Mouse (Mus musculus): ENCODE results near the gene Lsm3. TPM values are rescaled to one million over a fixed set of nuclear protein-coding genes. Genes with fewer than 3 reads are reported as not detected.

The Lsm3 gene
- polyA plus RNA-seq, 1 experiment from 2014 or later, result 272 TPM

DNA sequence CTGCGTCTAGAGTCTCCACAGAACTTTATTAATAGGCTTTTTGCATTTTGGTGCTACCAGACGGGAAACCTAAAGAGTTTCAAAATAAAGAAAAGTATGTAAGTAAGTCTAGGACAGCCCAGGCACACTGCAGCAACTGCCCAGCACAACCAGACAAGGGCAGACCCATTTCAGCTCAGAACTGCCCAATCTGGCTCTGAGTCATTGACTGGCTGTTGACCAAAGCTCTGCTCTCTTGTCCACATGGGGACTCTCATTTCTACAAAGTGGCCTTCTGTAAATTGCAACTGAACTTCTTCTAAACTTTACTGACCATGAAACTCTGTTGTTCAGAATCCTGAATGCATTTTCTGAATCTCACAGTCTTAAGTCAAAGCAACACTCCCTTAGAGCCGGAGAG lies 19.5 kb downstream of the Lsm3 start:
- H3K36me3 ChIP-seq, result no peaks in the 10 kb centered on the region
- no peak overlapping the region for H3K9ac ChIP-seq
- no peak for ATAC-seq (ENCODE audit: borderline replicate concordance, extremely low read depth, low FRiP score, low TSS enrichment)
- H3K4me1 ChIP-seq, result peaks cover 17% of the 10 kb centered on the region
- no peaks in the 10 kb centered on the region for H3K9me3 ChIP-seq
- H3K27ac ChIP-seq, result no peak overlapping the region
- no peak overlapping the region for H3K4me2 ChIP-seq
- no peak overlapping the region for H3K4me3 ChIP-seq
- WGBS, result 88% methylated on average over 3 of the region's 3 CpGs
- H3K27me3 ChIP-seq, result no peaks in the 10 kb centered on the region

DNA sequence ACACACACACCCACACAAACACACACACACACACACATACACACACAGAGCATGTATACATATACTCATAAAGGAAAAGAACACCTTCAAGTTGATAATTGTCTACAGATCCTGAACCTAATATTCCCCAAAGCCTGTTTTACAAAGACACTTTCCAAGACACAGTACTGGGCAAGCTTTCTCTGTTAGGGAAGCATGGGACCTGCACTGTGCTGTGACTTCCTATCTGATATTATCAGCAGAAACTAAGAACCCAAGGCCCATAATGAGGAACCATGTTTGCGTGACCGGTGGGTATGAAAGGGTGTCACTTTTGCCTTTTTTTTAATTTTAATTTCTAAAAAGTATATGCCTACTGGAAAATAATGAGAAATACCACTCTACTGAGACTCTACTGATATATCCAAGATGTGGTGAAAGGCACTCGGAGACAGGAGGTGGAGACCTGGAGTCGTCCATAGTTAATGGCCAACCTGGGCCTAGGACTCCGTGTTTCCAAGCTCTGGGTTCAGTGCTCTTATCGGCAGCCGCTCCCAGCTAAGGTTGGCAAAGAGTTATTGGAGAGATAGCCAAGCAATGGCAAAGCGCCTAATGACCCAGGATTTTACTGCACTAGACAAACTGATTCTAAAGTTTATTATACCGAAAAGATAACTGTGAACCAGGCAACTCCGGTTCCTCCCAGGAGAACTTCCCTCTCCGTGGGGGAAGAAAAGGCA lies 20.5 kb downstream of the Lsm3 start:
- Histone ChIP-seq H3K9me3 (no peaks in the 10 kb centered on the region), H3K4me1 (peaks cover 17% of the 10 kb centered on the region), H3K4me3 (no peak overlapping the region), H3K36me3 (no peaks in the 10 kb centered on the region), H3K27ac (no peak overlapping the region), H3K27me3 (no peaks in the 10 kb centered on the region), H3K9ac (no peak overlapping the region), H3K4me2 (no peak overlapping the region)
- no peak for ATAC-seq (ENCODE audit: borderline replicate concordance, extremely low read depth, low FRiP score, low TSS enrichment)
- 64% methylated on average over 11 of the region's 11 CpGs for WGBS

DNA sequence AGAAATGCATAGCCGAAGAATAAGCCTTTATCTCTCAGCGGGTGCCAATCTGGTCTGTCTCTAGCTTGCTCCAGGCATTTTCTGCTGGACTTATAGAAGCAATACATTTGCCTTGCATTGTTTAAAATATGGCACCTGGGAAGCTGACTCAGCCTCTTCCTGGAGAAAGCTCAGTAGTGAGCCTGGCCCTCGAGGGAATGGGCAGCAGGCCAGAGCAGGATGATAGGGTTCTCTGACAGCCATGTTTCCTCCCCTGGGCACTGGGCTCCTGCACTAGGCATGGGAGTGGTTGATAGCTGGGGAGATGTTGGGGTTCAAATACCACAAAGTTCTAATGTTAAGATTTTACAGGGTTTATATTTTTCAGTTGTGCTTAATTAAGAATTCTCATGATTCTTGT lies 25.5 kb downstream of the Lsm3 start:
- Histone ChIP-seq H3K27me3 (0 out of 2 replicates have a peak, but pooled peaks cover 4% of the 10 kb centered on the region), H3K27ac (no peak overlapping the region), H3K9me3 (no peaks in the 10 kb centered on the region), H3K9ac (no peak overlapping the region), H3K36me3 (no peaks in the 10 kb centered on the region), H3K4me1 (peaks cover 5% of the 10 kb centered on the region), H3K4me3 (no peak overlapping the region), H3K4me2 (no peak overlapping the region)
- ATAC-seq (ENCODE audit: borderline replicate concordance, extremely low read depth, low FRiP score, low TSS enrichment), result no peak
- 57% methylated on average over 3 of the region's 3 CpGs for WGBS

DNA sequence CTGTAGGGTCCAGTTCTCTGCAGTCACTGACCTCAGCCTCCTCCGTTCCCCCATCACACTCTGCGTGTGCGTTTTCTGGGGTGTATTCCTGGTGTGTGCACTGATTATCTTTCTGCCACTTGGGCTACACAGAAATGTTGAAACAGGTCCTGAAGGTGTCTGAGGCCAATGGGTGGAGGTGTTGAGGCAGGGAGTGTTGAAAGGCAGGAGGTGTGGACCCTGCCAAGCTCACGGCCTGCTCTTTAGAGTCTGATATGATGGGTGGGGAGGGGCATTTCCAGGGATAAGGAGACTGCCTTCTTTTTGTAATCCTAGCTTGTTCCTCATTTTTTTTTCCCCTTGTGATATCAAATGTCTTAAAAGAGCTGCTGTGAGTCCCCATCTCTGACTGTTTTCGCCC lies 27.3 kb downstream of the Lsm3 start:
- Histone ChIP-seq H3K27ac (no peak overlapping the region), H3K4me2 (no peak overlapping the region), H3K36me3 (no peaks in the 10 kb centered on the region), H3K27me3 (0 out of 2 replicates have a peak, but pooled peaks cover 4% of the 10 kb centered on the region), H3K9me3 (no peaks in the 10 kb centered on the region), H3K9ac (no peak overlapping the region), H3K4me3 (no peak overlapping the region), H3K4me1 (peaks cover 8% of the 10 kb centered on the region)
- whole genome bisulfite sequencing, result 65% methylated on average over 5 of the region's 5 CpGs
- no peak for ATAC-seq (ENCODE audit: borderline replicate concordance, extremely low read depth, low FRiP score, low TSS enrichment)

DNA sequence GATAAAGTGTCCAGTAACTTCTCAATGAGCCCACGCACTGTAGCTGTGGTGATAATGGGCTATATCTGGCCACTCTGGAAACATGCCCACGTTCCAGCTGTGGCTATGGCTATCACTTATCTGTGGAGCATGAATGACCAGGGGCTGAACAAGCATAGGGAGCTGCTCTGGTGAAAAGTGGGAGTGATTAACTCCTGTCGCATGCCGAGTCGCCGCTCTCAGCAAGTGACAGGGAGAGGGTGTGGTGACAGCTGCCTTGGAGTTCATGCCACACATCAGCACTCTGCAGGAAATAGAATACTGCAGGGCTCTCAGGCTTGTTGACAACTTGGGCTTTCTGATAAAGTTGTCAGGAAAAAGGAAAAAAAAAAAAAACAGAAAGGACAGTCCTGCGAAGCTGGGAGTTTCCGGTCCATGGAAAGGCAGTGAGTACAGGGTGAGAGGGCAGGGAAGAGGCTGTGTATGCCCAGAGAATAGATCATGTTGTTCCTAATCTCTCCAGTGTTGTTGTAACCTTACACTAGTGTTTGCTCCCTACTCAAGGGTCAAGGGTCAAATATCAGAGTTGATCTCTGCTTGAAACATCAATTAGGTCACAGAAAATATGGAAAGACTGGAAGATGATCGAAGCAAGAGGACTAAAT lies 30.6 kb downstream of the Lsm3 start:
- Histone ChIP-seq H3K27me3 (0 out of 2 replicates have a peak, but pooled peaks cover 4% of the 10 kb centered on the region), H3K27ac (no peak overlapping the region), H3K9ac (no peak overlapping the region), H3K4me2 (peak overlapping the region; percentile 12; the same call in 1 of the 2 replicates), H3K9me3 (no peaks in the 10 kb centered on the region), H3K4me3 (no peak overlapping the region), H3K36me3 (no peaks in the 10 kb centered on the region), H3K4me1 (peaks cover 20% of the 10 kb centered on the region)
- WGBS, result 15% methylated on average over 9 of the region's 9 CpGs
- peak; percentile 54 for ATAC-seq (ENCODE audit: borderline replicate concordance, extremely low read depth, low FRiP score, low TSS enrichment)

DNA sequence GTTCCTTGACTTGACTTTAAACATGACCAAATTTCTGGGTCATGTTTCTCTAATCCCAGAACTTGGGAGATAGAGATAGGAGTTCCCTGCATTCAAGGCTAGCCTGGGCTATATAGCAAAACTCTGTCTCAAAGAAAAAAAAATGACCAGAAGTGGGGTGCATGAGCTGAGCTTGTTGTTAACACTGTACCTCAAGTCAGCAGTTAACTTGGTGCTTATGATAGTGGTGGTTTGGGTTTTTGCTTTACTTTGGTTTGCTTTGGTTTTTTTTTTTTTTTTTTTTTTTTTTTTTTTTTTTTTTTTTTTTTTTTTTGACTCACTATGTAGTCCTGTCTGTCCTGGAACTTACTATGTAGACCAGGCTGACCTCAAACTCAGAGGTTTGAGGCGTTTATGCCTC lies 31.6 kb downstream of the Lsm3 start:
- Histone ChIP-seq H3K4me1 (peaks cover 20% of the 10 kb centered on the region), H3K9ac (no peak overlapping the region), H3K4me2 (no peak overlapping the region), H3K4me3 (no peak overlapping the region), H3K27ac (no peak overlapping the region), H3K36me3 (no peaks in the 10 kb centered on the region), H3K9me3 (no peaks in the 10 kb centered on the region), H3K27me3 (0 out of 2 replicates have a peak, but pooled peaks cover 4% of the 10 kb centered on the region)
- WGBS, result 52% methylated on average over 1 of the region's 1 CpGs
- no peak for ATAC-seq (ENCODE audit: borderline replicate concordance, extremely low read depth, low FRiP score, low TSS enrichment)

DNA sequence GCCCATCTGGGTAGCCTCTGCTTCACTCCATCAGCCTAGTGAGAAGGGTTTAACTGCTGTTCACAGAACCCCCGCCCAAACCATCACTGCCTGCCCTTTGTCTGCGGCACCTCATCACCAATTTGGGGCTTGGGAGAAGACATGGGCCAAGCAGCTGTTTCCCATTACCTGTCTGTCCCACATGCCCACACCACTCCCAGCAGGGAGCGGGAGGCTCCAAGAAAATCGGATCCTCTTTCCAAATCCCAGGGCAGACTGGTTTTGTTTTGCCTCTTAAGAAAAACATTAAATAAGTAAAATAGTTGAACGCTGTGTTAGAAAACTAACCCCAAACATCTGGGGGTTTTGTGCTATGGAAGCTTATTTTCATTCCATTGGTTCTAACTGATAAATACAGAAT lies 33.9 kb downstream of the Lsm3 start:
- ATAC-seq (ENCODE audit: borderline replicate concordance, extremely low read depth, low FRiP score, low TSS enrichment), result peak; percentile 78
- no peaks in the 10 kb centered on the region for H3K9me3 ChIP-seq
- no peak overlapping the region for H3K9ac ChIP-seq
- WGBS, result 30% methylated on average over 5 of the region's 5 CpGs
- no peak overlapping the region for H3K4me3 ChIP-seq
- H3K36me3 ChIP-seq, result no peaks in the 10 kb centered on the region
- H3K27me3 ChIP-seq, result 0 out of 2 replicates have a peak, but pooled peaks cover 4% of the 10 kb centered on the region
- no peak overlapping the region for H3K4me2 ChIP-seq
- peak overlapping the region; percentile 70; the same call in 1 of the 2 replicates for H3K27ac ChIP-seq
- peaks cover 20% of the 10 kb centered on the region for H3K4me1 ChIP-seq

DNA sequence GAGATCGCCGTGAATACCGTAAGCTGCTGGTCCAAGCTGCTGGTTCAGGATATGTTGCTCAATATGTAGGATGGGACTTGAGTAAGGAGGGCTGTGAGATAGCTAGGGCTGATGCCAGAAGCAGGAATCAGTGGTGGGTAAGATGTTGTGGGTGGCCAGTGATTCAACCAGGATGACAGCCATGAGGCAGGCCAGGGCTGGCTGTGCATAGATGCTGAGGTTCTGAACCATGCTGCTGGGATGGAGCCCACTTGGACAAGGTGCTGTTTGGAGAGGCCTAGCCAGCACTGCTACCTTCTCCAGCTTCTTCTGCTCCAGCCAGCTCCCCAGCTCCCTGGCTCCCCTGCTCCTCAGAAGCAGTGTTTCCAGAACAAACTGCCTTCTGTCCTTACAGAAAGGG lies 35.9 kb downstream of the Lsm3 start:
- Histone ChIP-seq H3K27ac (no peak overlapping the region), H3K9me3 (no peaks in the 10 kb centered on the region), H3K27me3 (no peaks in the 10 kb centered on the region), H3K9ac (no peak overlapping the region), H3K36me3 (no peaks in the 10 kb centered on the region), H3K4me2 (no peak overlapping the region), H3K4me3 (no peak overlapping the region), H3K4me1 (peaks cover 13% of the 10 kb centered on the region; the same call in 1 of the 2 replicates)
- ATAC-seq (ENCODE audit: borderline replicate concordance, extremely low read depth, low FRiP score, low TSS enrichment), result no peak
- WGBS, result 94% methylated on average over 3 of the region's 3 CpGs

DNA sequence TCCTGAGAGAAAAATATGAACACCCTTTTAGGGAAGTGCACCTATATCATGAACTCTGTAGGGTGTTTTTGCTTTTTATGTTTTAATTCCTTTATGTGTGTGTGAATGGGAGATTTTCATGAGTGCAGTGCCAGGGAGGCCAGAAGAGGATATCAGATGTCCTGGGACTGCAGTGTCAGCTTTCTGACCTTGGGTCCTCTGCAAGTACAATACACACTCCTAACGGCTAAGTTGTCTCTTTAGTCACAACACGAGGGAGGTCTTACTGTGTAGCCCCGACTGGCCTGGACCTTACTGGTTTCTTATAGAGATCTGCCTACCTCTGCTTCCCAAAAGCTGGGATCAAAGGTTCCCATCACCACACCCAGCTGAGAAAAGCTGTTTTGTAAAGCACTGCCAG lies 37.0 kb downstream of the Lsm3 start:
- Histone ChIP-seq H3K4me2 (no peak overlapping the region), H3K4me3 (no peak overlapping the region), H3K9me3 (no peaks in the 10 kb centered on the region), H3K4me1 (peaks cover 13% of the 10 kb centered on the region; the same call in 1 of the 2 replicates), H3K36me3 (no peaks in the 10 kb centered on the region), H3K9ac (no peak overlapping the region), H3K27me3 (no peaks in the 10 kb centered on the region), H3K27ac (no peak overlapping the region)
- ATAC-seq (ENCODE audit: borderline replicate concordance, extremely low read depth, low FRiP score, low TSS enrichment), result no peak
- WGBS, result 45% methylated on average over 3 of the region's 3 CpGs

DNA sequence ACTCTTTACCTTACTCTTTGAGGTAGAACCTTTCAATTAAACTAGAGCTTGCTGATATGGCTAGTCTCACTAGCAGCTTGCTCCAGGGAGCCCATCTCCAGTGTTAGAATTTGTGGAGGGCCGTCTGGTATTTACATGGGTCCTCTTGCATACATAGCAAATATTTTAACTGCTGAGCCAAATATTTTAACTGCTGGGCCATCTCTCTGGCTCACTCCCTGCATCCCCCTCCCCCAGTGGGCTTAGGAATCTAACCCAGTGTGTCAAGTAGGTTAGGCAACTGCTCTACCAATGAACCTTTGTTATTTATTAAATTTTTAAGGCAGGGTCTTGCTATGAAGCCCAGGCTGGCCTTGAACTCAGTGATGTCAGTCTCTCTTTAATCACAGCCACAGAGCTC lies 42.8 kb downstream of the Lsm3 start:
- Histone ChIP-seq H3K4me2 (no peak overlapping the region), H3K9ac (no peak overlapping the region), H3K27me3 (no peaks in the 10 kb centered on the region), H3K4me1 (peaks cover 14% of the 10 kb centered on the region), H3K27ac (0 out of 2 replicates have a peak overlapping the region, but pooled peaks have one; percentile 19), H3K36me3 (no peaks in the 10 kb centered on the region), H3K4me3 (no peak overlapping the region), H3K9me3 (no peaks in the 10 kb centered on the region)
- WGBS, result 27% methylated on average over 1 of the region's 1 CpGs
- ATAC-seq (ENCODE audit: borderline replicate concordance, extremely low read depth, low FRiP score, low TSS enrichment), result peak; percentile 19; the same call in 1 of the 2 replicates

DNA sequence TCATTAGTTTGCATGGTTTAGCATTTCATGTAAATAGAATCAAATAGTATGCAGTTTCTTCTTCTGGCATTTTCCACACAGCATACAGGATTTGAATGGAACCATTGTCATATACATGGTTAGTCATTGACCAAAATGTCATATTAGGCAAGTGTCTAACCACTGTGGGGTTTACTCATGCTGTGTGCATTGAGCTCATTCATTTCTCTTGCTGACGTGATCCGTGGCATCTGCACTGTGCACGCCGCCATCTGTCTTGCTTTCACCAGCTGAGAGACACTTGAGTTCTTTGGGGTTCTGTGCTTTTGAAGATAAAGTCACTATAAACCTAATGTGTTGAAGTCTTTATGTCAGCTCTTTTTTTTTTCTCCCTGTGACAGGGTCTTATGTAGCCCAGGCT lies 43.6 kb downstream of the Lsm3 start:
- no peaks in the 10 kb centered on the region for H3K36me3 ChIP-seq
- no peak overlapping the region for H3K9ac ChIP-seq
- no peak overlapping the region for H3K4me2 ChIP-seq
- 57% methylated on average over 4 of the region's 4 CpGs for WGBS
- peaks cover 14% of the 10 kb centered on the region for H3K4me1 ChIP-seq
- no peak for ATAC-seq (ENCODE audit: borderline replicate concordance, extremely low read depth, low FRiP score, low TSS enrichment)
- H3K27ac ChIP-seq, result no peak overlapping the region
- no peaks in the 10 kb centered on the region for H3K9me3 ChIP-seq
- H3K4me3 ChIP-seq, result no peak overlapping the region
- H3K27me3 ChIP-seq, result no peaks in the 10 kb centered on the region

DNA sequence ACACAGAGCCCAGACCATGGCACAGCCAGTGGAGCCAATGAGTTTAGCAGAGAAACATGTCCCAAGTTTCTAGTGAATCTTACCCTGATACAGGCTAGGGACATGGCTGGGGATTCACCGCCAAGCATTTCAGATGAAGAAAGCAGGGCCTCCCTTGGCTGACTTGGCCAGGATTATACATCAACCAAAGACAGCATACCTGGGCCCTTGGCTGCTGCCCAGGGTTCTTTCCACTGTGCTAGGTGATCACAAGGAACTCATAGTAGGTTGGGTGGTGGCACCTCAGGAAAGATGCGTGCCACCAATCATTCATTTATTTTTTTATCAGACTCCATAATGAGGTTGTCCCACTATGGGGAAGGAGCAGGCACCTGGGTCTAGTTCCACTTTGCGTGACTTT lies 44.5 kb downstream of the Lsm3 start:
- H3K4me2 ChIP-seq, result no peak overlapping the region
- no peaks in the 10 kb centered on the region for H3K27me3 ChIP-seq
- H3K27ac ChIP-seq, result no peak overlapping the region
- no peak overlapping the region for H3K4me3 ChIP-seq
- H3K4me1 ChIP-seq, result peaks cover 14% of the 10 kb centered on the region
- WGBS, result 97% methylated on average over 3 of the region's 3 CpGs
- H3K36me3 ChIP-seq, result no peaks in the 10 kb centered on the region
- no peak overlapping the region for H3K9ac ChIP-seq
- no peak for ATAC-seq (ENCODE audit: borderline replicate concordance, extremely low read depth, low FRiP score, low TSS enrichment)
- H3K9me3 ChIP-seq, result no peaks in the 10 kb centered on the region

Data from lung, embryonic 15.5 days (tissue).